Mouse (Mus musculus) frontal cortex, postnatal 25 days (tissue): Measurements from ENCODE around the gene Usp48.

Experiments used
- DNase-seq, 2 experiments: peaks; one replicate each; pipeline ENCODE4 v3.0.0; 2022; ENCODE audit warnings: low spot score in 2 of 2

Usp48 gene

DNA sequence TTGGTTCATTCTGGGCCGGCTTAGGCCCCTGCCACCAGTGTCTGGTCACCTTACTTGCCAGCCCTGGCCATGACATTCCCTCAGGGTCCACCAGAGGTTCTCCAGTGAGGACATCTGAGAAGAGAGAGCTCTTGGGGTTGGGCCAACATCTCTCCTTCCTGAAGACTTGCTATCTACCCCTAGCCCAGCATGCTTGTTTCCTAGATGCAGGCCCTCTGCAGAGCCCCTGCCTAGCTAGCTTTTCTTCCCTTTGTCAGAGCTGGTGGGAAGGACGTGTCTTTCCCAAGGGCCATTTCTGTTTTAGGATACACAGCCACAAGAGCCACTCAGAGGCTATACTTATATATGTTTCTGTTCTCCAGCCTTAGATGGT lies 67.5 kb downstream of the Usp48 start:
- DNase-seq, result no peak

DNA sequence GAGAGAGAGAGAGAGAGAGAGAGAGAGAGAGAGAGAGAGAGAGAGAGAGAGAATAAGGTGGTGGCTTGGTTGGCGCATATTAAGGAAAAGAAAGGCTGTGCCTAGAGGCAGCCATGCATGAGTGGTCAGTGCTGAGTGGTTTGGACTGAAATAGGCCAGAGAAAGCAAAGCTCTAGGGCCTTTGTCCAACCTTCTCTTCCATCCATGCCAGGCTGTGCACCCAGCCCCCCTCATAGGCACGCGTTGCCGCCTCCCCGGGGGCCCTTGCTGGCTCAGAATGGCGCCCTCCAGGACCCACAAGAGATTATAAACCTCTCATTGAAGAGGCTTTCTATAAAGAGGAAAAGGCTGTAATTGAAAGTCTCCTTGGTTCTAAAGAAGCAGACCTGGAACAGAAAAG lies 68.0 kb downstream of the Usp48 start:
- no peak for DNase-seq

DNA sequence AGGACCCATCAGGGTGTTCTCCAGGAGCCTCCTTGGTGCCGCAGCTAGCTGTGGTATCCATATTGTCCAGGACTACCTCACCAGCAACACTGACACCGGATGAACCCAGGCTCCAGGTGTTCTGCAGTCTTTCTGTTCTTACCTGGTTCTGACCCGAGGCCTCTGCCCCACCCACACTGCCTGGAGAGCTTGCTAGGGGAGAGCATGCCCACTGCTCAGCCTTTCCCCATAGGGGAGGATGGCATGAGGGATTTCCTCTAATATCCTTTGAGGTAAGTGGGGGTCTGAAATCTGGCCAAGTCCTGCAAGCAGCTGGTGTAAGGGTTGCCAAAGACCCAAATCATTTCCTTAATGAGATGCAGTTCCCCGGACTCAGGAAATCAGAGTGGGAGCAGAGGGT lies 69.9 kb downstream of the Usp48 start:
- no peak for DNase-seq

DNA sequence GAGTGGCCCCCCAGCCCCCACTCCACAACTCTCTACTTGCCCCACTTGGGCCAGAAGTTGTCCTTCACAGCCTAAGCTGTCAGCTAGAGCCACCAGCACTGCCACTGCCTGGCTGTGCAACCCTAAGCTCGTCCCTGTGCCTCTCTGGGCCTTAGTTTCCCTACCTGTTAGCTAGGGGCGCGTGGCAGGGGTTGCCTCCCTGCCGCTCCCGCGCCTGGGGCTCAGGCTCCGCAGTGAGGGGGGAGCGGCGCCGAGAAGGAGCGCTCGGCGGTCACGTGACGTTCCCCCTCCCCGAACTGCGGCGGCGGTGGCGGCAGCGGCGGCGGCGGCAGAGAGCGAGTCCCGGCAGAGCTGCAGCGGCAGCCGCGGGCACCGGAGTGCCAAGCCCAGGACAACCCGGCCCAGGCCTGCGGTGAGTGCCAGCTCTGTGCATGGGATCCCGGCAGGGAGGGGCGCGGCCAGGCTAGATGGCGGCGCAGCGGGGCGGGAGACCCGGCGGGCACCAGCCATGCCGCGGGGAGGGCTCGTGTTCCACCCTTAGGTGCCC lies 71.0 kb downstream of the Usp48 start, which contains the start of gene Rap1gap:
Gene Rap1gap, plus strand, starts transcription at position 294 of the 547 bp plus-strand sequence.
- peak; percentile 51 to 66 for DNase-seq

DNA sequence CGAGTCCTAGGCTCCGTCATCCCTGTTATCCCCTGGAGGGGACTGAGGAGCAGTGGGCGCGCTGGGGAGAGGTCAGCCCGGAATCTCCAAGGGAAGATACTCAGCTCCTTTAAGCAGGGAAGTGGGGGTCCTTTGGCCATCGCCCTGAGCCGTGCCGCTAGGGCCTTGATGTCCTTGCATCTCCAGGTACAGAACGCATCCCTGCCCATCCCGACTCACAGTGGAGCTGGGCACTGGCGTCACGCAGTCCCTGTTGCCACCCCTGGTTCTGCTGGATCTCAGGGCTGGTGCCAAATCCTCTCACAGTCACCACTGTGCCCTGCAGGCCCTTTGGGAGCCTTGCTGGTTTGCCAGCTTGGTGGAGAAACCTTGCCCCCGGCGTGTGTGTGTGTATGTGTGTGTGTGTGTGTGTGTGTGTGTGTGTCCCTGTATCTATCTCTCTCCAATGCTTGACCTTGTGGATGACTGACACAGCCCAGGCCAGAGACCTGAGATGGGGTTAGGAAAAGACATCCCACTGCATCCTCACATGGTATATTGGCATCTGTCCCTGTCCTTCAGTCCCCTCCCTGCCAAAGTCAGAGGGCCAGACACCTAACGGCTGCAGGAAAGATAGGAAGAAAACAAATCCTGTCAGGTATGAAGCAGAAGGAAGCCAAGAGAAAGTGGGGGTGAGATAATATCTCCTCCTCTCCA lies 71.6 kb downstream of the Usp48 start:
- no peak for DNase-seq

DNA sequence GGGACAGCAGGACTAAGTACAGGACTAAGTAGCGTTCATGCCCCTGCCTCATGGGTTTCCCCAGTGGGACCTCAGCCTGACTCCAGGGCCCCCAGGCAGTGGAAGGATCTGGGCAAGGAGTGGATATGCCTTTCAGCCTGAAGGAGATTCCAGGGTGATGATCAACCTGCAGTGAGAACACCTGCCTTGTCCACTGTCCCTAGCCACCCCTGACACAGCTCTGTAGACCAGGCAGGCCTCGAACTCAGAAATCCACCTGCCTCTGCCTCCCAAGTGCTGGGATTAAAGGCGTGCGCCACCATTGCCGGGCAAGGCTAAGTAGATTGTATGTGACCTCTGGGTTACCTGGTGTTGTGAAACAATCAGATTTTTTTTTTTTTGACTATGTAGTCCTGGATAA lies 72.2 kb downstream of the Usp48 start:
- DNase-seq, result no peak

DNA sequence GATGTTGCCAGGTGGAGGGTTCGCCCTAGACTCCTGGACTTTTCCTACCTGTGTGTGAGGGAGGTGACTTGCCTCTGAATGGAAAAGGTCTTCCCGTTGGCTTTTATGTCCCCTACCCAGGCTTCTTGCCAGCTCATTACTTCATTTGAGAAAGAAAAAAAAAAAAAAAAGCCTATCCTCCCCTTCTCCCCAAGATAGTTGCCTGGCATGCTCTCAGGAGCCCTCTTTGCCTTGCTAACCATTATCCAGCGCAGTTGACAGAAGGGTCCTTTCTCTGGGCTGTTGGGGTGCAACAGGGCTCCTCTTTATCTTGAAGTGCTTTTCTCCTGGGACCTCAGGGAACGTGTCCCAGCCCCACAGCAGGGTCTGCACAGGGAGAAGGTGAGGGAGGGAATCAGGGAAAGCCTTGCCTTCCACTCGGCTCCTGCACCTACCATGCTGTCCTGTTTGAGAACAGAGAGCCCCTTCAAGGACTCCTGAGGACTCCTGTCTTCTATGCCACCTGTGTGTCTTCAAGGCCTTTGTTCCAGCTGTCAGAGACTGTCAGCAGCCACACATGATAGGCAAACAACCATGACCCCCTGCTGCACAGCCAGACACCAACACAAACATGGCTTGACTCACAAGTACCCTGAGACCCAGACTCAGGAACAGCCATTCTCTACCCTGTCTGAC lies 72.9 kb downstream of the Usp48 start:
- DNase-seq, result no peak

DNA sequence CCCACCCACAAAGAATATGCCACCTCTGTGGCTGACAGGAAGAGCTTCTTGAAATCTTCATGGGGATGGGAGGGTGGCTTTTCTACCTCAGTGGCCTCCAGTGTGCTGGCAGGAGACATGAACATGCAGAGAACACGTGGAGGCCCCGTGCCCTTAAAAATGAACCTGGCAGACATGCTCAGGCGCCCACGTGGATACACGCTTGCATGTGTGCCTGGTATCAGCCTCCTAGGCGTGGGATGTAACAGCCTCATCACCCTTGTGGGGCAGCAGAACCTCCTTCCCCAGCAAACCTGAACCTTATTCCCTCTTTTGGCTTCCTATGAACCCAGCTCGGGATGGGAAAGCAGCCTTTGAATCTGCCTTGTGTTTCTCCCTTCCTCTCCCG lies 73.4 kb downstream of the Usp48 start:
- no peak for DNase-seq

DNA sequence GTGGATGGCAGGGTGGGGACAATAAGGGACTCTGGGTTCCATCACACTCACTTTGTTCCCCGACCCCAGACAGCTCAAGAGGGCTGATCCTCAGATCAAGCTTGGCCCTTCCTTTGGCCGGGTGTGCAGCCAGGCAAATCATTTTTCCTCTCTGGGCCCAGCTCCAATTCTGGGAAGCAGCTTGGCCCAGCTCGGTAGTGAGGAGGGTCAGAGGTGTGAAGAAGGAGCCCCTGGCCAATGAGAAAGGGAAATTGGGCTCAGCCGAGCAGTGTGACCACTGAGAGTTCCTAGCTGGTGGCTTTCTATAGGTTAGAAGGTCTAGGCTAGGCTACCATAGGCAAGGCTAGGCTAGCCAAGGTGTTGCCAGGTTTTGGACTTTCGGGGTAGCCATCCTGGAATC lies 74.2 kb downstream of the Usp48 start:
- DNase-seq, result no peak

DNA sequence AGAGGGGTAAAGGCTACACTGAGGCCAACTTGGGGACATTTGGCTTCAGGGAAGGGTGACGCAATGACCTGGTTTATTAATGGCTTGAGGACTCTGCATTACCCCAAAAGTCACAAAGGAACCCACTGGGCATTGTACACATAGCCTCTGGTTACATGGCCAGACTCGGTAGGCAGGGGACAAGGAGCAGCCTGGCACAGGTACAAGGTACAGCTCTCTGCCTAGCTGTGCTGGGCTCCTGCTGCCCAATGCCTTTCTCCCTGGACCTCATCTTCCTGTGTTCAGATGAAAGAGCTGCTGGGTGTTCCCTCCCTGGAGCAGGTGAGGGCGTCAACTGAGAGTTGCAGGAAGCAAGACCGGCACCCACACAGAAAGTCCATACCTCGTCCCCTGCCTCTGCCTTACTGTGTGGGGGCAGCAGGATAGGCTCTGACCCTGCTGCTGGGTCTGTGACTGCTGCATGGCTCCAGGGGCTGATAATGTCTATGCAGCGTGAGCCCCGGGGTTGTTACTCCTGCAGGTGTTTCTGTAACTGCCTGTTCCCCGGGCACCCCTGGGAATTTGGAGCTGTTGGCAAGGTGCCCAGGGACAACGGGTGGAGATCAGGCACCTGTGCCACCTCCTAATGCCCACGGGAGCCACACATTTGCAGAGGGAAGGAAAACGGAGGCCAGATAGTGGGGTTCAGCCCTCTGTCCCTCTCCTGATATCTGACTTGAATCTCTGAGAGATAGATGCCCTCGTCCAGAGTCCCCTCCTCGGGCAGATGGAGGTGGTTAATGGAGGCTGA lies 78.4 kb downstream of the Usp48 start:
- DNase-seq, result no peak

DNA sequence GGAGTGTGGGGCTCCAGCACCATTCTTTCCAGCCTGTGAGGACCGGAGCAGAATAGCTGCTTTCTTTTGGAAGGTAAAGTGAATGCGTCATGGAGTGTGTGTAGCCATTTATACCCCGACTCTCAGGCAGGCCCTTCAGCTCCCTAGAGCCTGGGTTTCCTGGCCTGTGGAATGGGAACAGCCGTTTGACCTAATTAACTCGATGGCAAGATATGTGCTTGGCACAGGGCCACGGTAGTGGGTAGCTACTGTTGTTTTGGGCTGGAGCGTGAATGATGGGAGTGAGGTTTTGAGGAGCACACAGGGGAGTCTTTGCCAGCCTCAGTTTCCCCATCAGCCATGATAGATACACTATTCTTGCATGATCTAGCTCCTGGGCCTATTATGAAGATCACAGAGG lies 82.0 kb downstream of the Usp48 start:
- DNase-seq, result no peak

DNA sequence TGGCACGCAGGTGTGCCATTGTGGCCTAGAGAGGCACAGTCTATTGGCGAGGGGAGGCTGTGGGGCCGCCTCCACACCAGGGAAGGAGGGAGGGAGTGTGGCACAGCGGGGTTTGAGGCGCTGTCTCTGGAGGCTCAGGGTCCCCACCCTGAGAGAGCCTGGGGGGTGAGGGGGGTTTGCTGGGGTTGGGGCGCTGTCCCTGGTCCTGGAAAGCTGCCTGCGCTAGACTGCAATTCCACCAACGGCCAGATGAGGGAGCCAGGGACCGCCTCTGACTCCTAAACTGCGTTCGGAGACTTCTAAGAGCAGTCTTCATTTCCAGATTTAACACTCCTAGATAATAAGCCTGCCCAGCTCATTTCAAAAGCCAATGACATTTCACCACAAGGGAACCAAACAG lies 82.5 kb downstream of the Usp48 start:
- peak; percentile 85 to 90 for DNase-seq

DNA sequence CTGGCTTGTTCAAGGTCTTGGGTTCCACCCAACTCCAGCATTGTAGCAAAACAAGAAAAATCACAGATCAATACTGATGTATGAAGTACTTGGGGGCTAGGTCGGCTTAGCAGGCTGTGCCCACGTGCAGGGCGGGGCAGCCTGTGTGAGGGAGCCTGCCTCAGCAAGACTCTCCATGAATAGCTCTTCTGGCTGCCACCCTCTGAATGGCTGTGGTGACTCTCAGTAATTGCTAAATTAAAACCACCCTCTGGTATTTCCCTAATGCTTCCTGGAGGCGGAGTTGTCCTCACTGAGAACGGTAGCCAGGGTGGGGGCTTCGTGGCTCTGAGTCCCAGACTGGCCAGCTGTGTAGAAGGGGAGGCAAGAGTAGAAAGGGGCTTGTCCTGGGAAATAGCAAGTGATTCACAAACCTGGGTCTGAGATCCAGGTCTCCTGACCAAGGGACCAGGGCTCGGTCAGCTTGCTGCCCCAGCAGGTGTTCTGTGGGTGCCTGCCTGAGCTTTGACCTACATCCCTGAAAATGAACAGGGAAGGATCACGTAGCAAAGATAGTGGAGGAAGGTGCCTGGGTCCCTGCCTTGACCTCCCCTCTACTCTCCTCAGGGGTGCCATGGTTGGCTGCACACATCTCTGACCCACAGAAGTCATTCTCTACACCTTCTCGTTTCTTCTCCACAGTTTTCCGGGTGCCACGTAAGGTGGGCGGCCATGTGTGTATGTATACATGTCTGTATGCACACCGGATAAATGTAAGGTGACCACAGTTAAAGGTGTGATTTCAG lies 83.3 kb downstream of the Usp48 start:
- DNase-seq, result no peak

DNA sequence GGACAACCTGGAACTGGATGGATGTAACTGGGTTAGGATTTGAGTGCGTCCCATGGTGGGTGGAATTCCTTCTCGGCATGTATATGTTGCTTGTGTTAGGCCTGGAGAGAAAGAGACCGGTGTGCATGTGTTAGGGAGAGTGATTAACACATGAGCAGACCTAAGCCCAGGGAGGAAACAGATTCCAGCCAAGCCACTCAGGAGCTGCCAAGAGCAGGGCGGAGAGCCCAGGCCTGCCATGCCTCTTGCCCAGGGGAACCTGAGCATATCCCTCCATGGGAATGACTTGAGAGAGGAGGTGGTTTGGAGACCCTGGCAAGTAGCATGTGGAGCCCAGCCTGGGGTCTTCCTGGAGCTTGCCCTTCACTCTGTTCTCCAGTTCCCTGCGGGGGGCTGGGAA lies 84.4 kb downstream of the Usp48 start:
- no peak for DNase-seq

DNA sequence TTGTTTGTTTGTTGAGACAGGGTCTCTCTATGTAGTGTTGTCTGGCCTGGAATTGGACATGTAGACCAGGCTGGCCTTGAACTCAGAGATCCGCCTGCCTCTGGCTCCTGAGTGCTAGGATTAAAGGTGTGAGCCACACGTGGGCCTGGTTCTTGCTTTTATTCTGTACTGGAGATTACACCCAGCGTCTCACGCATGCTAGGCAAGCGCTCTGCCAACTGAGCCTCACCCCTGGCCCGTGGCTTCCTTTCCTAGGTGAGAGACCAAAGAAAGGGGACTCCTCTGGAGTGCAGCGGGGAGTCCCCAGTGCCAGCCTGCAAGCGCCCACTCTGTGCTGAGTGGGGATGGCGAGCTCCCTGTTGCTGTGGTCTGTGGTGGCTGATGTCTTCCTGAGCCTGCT lies 85.0 kb downstream of the Usp48 start:
- DNase-seq, result no peak

DNA sequence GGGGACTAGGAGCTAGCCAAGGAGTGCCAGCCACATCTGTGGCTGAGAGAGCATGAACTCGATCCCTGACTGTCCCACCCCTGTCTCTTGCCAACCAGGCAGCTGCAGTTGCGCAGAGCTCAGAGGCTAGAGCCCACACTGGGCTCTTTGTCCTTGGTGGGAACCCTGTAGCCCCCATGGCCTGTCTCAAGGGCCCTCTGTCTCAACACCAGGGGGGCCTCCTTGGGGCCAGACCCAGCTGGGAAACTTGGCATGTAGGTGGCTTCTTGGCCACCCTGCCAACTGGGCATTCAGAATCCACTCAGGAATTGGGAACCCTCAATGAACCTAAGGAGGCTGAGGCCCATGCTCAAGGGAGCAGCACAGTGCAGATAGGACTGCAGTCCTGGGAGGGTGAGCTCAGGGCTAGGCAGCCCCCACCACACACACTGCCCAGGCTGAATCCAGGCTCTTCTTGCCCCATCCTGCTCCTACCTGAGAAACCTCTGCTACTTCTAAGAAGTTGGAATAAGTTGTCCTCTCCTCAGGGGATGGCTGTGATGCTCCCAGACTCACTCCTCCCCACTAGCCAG lies 86.5 kb downstream of the Usp48 start:
- DNase-seq, result no peak

DNA sequence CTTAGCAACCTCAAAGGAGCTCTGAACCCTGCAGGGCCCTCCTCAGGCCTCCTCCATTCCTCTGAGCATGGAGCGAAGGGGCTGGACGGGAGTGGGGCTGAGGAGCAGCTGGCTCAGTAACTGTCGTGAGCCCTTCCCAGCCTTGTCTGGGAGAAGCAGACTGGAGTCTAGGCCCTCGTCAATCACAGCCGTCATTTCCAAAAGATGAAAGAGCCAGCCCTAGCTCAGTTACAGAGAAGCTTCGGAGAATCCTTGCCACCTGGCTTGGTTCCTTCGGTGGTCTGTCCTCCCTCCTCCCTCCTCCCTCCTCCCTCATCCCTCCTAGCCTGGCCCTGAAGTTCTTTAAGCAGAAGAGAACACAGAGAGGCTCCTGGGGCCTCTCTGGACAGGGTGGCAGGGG lies 87.2 kb downstream of the Usp48 start:
- DNase-seq, result no peak

DNA sequence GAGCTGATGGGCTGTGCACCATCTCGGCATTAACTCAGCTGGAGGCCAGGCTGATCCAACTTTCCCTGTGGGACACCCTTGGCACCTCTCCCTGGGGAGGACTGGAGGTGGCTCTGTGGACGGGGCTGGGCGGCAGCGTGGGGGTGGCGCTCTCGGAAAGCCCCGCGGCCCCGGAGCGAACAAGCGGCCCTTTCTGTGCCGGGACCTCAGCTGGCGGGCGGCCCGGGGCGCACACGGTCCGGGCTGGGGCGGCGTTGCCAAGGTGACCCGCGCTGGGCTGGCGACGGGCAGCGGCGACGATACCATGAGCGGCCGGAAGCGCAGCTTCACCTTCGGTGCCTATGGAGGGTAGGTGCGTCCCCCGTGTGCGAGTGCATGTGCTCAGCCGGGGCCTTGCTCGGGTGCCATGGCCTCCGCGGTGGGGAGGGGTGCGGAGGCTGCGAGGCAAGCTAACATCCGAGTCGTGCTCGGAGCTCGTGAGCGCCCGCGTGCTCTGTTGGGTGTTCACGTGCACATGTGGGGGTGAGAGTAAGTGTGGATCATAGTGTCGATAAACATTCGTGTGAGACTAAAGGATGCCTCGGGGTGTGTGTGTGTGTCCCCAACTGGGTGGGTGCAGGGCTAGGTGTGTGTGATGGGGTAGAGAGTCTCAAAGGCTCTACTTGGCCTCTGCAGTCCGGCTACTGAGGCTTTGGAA lies 88.0 kb downstream of the Usp48 start:
- no peak for DNase-seq

DNA sequence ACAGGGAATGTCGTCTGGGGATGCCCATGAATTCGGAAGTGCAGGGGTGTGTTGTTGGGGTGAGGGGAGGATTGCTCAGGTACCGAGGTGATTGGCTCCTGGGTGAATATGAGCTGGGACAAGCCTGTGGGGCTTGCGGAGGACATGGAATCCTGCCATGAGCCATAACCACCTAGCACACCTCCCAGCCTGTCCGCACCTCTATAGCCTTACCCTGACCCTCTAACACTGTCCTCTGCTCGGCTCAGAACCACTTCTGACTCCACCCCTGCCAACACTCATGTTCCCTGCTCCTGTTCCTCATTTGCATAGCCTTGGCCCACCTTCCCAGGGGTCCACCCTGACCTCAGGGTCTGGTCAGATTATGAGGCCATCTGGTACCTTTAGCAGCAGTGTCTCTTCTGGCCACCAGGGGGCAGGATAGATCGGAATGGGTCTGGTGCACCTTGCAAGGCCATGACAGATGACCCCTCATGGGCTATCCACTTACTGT lies 89.5 kb downstream of the Usp48 start:
- DNase-seq, result no peak

DNA sequence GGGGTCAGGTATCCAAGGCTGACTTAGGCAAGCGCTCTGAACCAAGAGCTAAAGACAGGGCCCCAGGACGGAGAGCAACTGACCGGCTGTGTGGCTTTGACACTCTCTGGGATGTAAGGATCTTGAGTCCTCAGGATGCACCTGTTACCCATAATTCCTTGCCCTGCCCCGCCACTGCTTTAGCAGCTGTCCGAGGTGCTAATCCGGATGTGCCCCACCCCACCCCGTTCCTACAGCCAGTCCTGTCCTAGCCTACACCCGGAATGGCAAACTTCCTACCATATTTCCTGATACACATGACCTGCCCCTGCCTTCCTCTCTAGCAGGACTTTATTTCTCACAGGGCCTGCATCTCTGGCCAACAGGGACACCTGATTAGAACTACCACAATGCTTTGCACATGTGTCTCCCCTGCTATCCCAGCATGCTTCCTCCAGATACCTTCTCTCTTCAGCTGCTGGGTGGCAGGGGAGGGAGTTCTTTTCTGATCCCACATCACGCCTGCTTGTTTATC lies 91.3 kb downstream of the Usp48 start:
- no peak for DNase-seq
